Mouse (Mus musculus): ENCODE measurements around the gene Sgms1. TPM values are rescaled to one million over a fixed set of nuclear protein-coding genes. Genes with fewer than 3 reads are reported as not detected.
A peak's percentile ranks its signal among the peaks of the same experiment; 100 is the strongest.

The Sgms1 gene
- polyA plus RNA-seq, 1 experiment: 14.6 TPM

DNA sequence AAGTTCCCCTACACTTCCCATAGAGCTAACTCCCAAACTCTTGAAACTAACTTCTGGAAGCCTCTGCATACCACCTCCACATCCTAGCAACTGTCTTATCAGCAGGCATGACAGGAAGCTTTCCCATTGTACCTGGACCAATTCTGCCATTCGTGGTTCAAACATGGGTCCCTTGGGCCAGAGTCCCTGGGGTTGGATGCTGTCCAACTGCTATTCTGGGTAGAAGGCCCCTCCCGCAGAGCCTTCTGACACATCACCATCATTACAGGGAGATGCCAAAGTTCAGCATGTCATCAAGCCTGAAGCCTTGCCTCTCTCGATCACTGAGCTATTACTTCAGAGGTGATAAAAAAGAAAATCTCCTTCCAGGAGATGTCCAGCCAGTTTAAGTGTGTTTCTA lies 175.9 kb downstream of the Sgms1 start:
- no peak overlapping the region for H3K4me3 ChIP-seq (ENCODE audit: insufficient read depth, low read depth, low read length)
- H3K4me1 ChIP-seq (ENCODE audit: control insufficient read depth, insufficient read depth, insufficient read length, low read length): peaks cover 11% of the 10 kb centered on the region; the same call in 1 of the 2 replicates
- peak overlapping the region; percentile 36; the same call in 1 of the 2 replicates for H3K27ac ChIP-seq (replicated peaks; ENCODE audit: low read depth, low read length)

DNA sequence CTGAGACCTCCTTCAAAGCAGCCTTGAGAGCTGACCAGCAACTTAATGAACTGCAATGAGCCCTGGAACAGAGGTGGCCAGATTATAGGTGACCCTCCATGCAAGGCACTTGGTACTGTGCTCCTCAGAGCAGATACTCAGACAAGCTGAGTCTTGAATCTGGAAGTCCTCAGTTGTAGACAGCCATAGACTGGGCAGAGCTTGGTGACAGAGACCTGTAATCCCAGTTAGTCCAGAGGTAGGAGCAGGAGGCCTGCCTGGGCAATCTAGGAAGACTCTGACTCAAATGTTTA lies 178.3 kb downstream of the Sgms1 start:
- Histone ChIP-seq H3K4me1 (ENCODE audit: control insufficient read depth, insufficient read depth, insufficient read length, low read length) (peaks cover 11% of the 10 kb centered on the region; the same call in 1 of the 2 replicates), H3K4me3 (ENCODE audit: insufficient read depth, low read depth, low read length) (peak overlapping the region; percentile 70), H3K27ac (replicated peaks; ENCODE audit: low read depth, low read length) (peak overlapping the region; percentile 88)

- H3K4me3 ChIP-seq (ENCODE audit: insufficient read depth, low read depth, low read length): peak overlapping the region; percentile 70
- H3K27ac ChIP-seq (replicated peaks; ENCODE audit: low read depth, low read length): peak overlapping the region; percentile 88
- H3K4me1 ChIP-seq (ENCODE audit: control insufficient read depth, insufficient read depth, insufficient read length, low read length): peaks cover 11% of the 10 kb centered on the region; the same call in 1 of the 2 replicates
These were observed 178.8 kb downstream of the Sgms1 start for GRCm38 (mm10) chr19:32210450-32211292.

DNA sequence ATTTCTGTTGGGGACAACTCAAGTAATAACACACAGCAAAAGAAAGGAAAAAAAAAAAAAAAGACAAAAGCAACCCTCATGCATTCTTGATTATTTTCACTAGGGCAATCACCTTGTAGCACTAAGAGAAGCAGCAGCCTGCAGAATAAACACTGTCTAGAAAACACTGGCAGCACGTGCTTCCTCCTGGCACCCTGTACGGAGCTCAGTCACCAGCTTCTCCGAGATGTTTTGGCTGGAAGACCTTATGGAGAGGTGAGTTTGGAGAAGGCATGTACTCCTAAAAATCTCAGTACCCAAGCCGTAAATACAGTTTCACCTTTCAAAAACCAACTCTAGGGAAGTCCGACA lies 179.4 kb downstream of the Sgms1 start:
- peak overlapping the region; percentile 70 for H3K4me3 ChIP-seq (ENCODE audit: insufficient read depth, low read depth, low read length)
- peak overlapping the region; percentile 88 for H3K27ac ChIP-seq (replicated peaks; ENCODE audit: low read depth, low read length)
- peaks cover 11% of the 10 kb centered on the region; the same call in 1 of the 2 replicates for H3K4me1 ChIP-seq (ENCODE audit: control insufficient read depth, insufficient read depth, insufficient read length, low read length)

DNA sequence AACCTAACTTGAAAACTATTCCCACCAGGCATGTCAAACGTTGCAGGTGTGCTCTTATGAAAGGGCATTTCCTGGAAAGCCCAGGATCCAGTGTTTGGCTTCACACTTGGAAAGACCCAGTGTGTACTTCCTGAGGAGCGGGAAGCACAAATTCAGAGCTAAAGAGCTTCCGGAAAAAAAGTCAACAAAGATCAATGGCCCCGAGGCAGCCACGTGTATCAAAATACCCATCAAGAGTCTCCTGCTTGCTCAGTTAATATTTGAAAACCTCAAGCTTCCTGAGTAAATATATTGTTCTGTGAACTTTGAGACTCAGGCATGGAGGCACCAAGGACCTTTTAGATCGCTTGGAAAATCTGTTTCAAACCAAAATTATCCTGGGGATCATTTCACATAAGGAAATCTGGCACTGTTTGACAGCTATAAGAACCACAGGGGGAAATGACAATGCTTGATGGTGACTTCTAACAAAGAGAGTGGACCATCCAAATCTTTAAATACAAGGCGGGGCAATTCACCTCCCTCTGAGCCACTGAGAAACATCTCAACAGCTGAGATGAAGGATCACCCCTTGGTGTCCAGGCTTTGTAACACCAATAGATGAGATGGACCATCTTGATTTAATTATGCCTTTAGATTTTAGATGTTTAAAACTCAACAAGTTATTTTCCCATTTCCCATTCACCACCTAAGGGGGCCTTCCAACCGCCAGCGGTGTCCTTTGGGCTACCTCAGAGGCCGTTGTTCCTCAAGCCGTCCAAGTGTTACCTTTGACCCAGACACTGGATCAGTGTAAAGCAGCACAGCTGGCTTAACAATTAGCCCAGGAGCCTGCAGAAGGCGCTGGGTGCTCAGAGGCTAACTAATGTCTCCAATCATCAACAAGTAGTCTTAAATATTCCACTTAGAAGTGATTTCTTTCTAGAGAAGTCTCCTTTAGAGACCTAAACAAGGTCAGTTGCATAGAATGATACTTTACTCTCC lies 187.1 kb downstream of the Sgms1 start:
- Histone ChIP-seq H3K4me3 (ENCODE audit: insufficient read depth, low read depth, low read length) (no peak overlapping the region), H3K4me1 (ENCODE audit: control insufficient read depth, insufficient read depth, insufficient read length, low read length) (peaks cover 29% of the 10 kb centered on the region), H3K27ac (replicated peaks; ENCODE audit: low read depth, low read length) (peak overlapping the region; percentile 64)

GRCm38 (mm10) chr19:32199861-32200574 lies 189.5 kb downstream of the Sgms1 start:
- Histone ChIP-seq H3K27ac (replicated peaks; ENCODE audit: low read depth, low read length) (0 out of 2 replicates have a peak overlapping the region, but pooled peaks have one; percentile 56), H3K4me1 (ENCODE audit: control insufficient read depth, insufficient read depth, insufficient read length, low read length) (peaks cover 42% of the 10 kb centered on the region), H3K4me3 (ENCODE audit: insufficient read depth, low read depth, low read length) (no peak overlapping the region)

- Histone ChIP-seq H3K4me1 (ENCODE audit: control insufficient read depth, insufficient read depth, insufficient read length, low read length) (peaks cover 45% of the 10 kb centered on the region), H3K4me3 (ENCODE audit: insufficient read depth, low read depth, low read length) (no peak overlapping the region), H3K27ac (replicated peaks; ENCODE audit: low read depth, low read length) (no peak overlapping the region)
These were observed 190.4 kb downstream of the Sgms1 start for GRCm38 (mm10) chr19:32199133-32199532.

DNA sequence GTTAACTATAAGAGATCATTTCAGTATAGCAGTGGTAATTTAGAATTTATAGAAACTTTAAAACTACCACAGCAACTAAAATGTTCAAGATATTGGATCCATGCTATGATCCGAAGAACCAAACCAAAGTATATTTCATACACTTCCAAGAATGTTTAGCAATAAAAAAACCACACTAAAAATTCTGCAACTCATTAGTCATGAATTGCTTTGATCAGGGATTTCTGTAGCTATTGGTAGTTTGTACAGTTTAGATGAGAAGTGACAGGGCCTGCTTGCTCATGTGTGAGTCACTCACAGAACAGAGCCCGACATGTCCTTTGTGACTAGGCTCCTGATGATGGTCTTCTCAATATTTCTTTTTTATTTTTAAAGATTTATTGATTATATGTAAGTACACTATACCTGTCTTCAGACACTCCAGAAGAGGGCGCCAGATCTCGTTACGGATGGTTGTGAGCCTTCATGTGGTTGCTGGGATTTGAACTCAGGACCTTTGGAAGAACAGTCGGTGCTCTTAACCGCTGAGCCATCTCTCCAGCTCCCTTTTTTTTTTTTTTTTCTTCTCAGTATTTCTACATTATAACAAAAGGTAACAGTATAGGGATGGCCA lies 190.9 kb downstream of the Sgms1 start:
- Histone ChIP-seq H3K27ac (replicated peaks; ENCODE audit: low read depth, low read length) (no peak overlapping the region), H3K4me1 (ENCODE audit: control insufficient read depth, insufficient read depth, insufficient read length, low read length) (peaks cover 45% of the 10 kb centered on the region), H3K4me3 (ENCODE audit: insufficient read depth, low read depth, low read length) (no peak overlapping the region)

GRCm38 (mm10) chr19:32196976-32197819 lies 192.3 kb downstream of the Sgms1 start:
- H3K27ac ChIP-seq (replicated peaks; ENCODE audit: low read depth, low read length): peak overlapping the region; percentile 86
- peaks cover 42% of the 10 kb centered on the region for H3K4me1 ChIP-seq (ENCODE audit: control insufficient read depth, insufficient read depth, insufficient read length, low read length)
- no peak overlapping the region for H3K4me3 ChIP-seq (ENCODE audit: insufficient read depth, low read depth, low read length)

GRCm38 (mm10) chr19:32196222-32196621 lies 193.3 kb downstream of the Sgms1 start:
- no peak overlapping the region for H3K4me3 ChIP-seq (ENCODE audit: insufficient read depth, low read depth, low read length)
- peak overlapping the region; percentile 80 for H3K27ac ChIP-seq (replicated peaks; ENCODE audit: low read depth, low read length)
- H3K4me1 ChIP-seq (ENCODE audit: control insufficient read depth, insufficient read depth, insufficient read length, low read length): peaks cover 37% of the 10 kb centered on the region

- peak overlapping the region; percentile 94 for H3K27ac ChIP-seq (replicated peaks; ENCODE audit: low read depth, low read length)
- peaks cover 34% of the 10 kb centered on the region for H3K4me1 ChIP-seq (ENCODE audit: control insufficient read depth, insufficient read depth, insufficient read length, low read length)
- no peak overlapping the region for H3K4me3 ChIP-seq (ENCODE audit: insufficient read depth, low read depth, low read length)
These were observed 194.7 kb downstream of the Sgms1 start for GRCm38 (mm10) chr19:32194863-32195262.

DNA sequence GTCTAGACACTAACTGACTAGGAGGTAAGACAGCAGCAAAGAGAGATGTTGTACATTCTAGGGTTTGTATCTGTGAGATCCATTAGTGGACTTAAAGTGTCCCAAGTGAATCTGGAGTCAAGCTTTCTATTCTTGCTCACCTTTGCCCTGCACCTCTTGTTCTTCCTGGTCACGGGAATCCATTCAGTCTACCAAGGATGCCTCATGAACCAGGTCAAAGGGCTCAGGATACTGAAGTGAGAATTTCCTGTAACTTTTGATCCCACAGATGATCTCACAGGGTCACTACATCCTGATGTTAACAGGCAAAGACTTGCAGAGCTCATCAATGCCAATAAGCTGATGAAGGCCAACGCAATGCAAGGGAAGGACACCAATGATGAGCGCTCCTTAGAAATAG lies 195.4 kb downstream of the Sgms1 start:
- Histone ChIP-seq H3K4me3 (ENCODE audit: insufficient read depth, low read depth, low read length) (no peak overlapping the region), H3K4me1 (ENCODE audit: control insufficient read depth, insufficient read depth, insufficient read length, low read length) (peaks cover 33% of the 10 kb centered on the region), H3K27ac (replicated peaks; ENCODE audit: low read depth, low read length) (peak overlapping the region; percentile 96)

- Histone ChIP-seq H3K4me1 (ENCODE audit: control insufficient read depth, insufficient read depth, insufficient read length, low read length) (peaks cover 33% of the 10 kb centered on the region), H3K27ac (replicated peaks; ENCODE audit: low read depth, low read length) (peak overlapping the region; percentile 64), H3K4me3 (ENCODE audit: insufficient read depth, low read depth, low read length) (no peak overlapping the region)
These were observed 197.9 kb downstream of the Sgms1 start for GRCm38 (mm10) chr19:32191596-32191995.

DNA sequence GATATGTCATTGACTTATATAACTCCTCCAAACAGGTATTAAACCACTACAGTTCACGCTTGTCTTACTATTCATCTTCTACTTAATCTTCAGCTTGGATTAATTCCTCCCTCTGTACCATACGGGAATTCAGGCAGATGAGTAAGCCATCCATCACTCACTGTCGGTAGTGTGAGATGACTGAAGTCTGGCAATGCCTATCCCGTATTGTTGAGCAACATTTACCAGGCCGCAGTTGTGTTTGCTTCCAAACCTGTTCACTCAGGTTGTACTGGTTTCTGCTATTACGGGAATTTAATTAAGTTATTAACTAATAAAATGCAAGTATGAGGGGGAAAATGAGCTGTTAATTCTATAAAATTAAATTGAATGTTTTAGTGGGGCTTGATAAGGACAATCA lies 199.6 kb downstream of the Sgms1 start:
- Histone ChIP-seq H3K4me1 (ENCODE audit: control insufficient read depth, insufficient read depth, insufficient read length, low read length) (peaks cover 31% of the 10 kb centered on the region; the same call in 1 of the 2 replicates), H3K27ac (replicated peaks; ENCODE audit: low read depth, low read length) (no peak overlapping the region), H3K4me3 (ENCODE audit: insufficient read depth, low read depth, low read length) (no peak overlapping the region)

Measured in brown adipose tissue, adult 24 weeks (tissue).